Mouse (Mus musculus): ENCODE results near the gene Usp16.

DNA sequence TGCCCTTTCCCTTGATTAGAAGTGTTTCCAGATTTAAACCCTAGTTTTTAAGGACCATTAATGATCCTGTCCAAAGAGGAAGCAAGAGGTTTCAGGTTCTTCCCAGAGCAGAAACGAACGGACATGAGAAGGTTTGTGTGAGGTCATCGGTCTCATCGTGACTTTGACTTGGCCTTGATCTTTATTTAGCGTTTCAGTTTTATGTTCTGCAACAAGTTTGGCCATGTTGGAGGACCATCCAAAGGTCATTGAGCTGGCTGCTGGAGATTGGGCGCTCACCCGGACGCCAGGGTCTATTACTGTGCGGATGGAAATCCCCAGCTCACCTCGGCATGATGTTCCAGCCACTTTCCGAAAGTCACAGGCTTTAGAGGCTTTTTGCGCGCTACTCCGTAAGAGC lies 57.8 kb downstream of the Usp16 start:
- TF ChIP-seq MAFK (IDR thresholded peaks at IDR 0.05; ENCODE audit: insufficient read depth, low read depth, low read length) (no peak), HCFC1 (IDR thresholded peaks at IDR 0.05; ENCODE audit: borderline replicate concordance, insufficient read depth, low read length) (no peak), ZNF384 (IDR thresholded peaks at IDR 0.05; ENCODE audit: low read depth, low read length) (no peak)
